Mouse (Mus musculus) left cerebral cortex, postnatal 36 days (tissue): ENCODE results near the gene Ift81. TPM values are rescaled to one million over a fixed set of nuclear protein-coding genes. Genes with fewer than 3 reads are reported as not detected.
A peak's percentile ranks its signal among the peaks of the same experiment; 100 is the strongest.
"Not testable (repeated sequence)": the region's sequence is repeated elsewhere in the genome, so short reads cannot be mapped to it uniquely, and the experiment has no call there.

Experiments used
- DNase-seq, 2 experiments: peaks; one replicate each; pipeline ENCODE4 v3.0.0; 2021 to 2022; ENCODE audit warnings: low spot score in 2 of 2, mixed read lengths in 1 of 2
- intact Hi-C: fragments of 180-260 bp; cut with DNase I; formaldehyde crosslinking; loops from one replicate; pipeline ENCODE4 v1.15.1; 2025
- total RNA-seq, 2 experiments: library from RNA; stranded (reverse); gene quantifications; 2 replicates each; pipeline ENCODE4 v1.2.3; 2021

The Ift81 gene
- total RNA-seq: 10 to 100 TPM; 37.1 to 46.0 TPM

DNA sequence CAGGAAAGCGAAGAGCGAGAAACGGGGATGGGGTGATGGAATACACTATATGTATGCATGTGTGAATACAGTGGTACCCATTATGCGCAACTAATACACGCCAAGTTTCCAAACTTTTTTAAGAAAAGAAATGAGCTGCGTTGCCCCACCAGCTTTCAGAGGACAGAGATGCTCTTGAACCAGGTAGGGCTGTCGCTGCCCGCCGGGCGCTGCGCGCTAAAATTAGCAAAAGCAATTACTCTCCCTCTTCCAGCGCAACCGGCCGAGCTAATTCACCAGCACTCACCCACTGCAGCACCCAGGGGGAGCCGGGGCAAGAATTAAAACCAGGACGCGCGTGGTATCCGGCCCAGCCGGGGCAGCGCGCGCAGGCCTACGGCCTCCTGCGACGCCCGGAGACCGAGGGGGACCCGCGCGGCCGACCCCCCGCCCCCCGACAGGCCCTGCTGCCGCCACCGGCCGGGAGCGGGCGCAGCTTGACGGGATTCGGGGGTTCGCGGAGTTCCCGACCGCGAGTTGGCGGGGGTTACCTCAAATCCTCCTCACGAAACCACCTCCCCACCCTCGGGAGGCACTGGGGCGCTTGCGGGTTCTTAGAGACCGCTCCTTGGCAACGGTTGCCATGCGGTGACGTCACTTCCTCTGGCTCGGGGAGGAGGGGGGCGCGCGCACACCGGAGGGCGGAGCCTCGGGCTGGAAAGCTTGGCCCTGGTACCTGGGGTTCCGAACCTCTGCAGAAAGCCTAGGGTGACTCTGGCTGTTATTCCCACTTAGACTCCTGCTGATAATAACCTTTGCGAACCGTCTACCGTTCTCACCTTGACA lies at the start of gene Ift81:
Gene Ift81, minus strand, starts transcription at position 611 of the 825 bp plus-strand sequence.
- intact Hi-C loops: loop anchor here (5.0 kb wide), 1 partner anchor 112 kb away; the partner anchor contains the start of gene Atp2a2
- peak; percentile 95 for DNase-seq

DNA sequence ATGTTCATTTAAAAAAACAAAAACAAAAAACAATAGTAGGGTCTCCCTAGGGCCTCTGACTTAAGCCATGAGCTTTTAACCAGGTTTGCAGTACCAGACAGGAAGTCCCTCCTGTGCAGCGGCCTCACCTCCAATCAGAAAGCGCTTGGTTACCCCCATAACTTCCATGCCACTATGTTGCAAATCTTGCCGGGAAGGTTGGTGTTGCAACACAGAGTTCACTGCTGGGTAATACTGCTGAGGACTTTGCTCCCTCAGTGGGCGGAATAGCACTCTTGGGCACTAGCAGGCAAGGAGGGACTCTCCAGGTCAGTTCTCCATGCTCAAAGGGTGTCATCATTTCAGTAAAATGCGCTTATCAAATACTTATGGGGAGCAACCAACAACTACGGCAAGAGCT lies 48.2 kb upstream of the Ift81 start:
- no peak for DNase-seq
- intact Hi-C loops: no loop called here

DNA sequence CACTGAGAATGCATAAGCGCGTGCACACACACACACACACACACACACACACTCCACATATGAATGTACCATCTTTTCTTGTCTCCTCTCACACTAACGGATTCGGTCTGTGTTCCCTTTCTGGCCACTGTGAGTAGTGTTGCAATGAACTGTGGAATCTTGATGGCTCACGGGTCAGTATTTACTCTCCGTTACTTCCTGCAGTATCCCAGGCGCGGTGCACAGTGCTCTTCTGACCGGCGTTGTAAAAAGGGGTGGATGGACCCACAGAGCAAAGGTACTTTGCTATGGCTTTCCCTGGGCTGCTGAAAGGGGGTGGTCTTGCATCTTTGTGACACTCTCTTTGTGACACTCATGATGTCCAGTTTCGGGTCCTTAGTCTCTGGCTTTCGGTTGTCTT lies 42.5 kb upstream of the Ift81 start:
- DNase-seq: no peak
- intact Hi-C loops: no loop called here

DNA sequence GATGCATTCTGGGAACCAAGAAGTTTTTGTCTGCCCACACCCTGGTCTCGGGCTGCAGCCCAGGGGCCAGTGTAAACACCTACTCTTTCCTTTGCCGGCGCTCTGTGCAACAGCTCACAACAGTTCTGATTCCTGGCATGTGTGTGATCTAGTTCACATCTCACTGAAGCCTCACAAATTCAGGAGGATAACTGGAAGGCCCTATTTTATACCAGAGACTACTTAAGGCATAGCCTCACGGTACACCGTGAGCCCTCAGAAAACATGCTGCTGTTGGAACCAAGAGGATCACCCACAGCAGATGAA lies 39.9 kb upstream of the Ift81 start:
- intact Hi-C loops: loop anchor here (5.0 kb wide), 2 partner anchors 53 to 73 kb away; partner anchors contain the start of gene P2rx4
- no peak for DNase-seq

DNA sequence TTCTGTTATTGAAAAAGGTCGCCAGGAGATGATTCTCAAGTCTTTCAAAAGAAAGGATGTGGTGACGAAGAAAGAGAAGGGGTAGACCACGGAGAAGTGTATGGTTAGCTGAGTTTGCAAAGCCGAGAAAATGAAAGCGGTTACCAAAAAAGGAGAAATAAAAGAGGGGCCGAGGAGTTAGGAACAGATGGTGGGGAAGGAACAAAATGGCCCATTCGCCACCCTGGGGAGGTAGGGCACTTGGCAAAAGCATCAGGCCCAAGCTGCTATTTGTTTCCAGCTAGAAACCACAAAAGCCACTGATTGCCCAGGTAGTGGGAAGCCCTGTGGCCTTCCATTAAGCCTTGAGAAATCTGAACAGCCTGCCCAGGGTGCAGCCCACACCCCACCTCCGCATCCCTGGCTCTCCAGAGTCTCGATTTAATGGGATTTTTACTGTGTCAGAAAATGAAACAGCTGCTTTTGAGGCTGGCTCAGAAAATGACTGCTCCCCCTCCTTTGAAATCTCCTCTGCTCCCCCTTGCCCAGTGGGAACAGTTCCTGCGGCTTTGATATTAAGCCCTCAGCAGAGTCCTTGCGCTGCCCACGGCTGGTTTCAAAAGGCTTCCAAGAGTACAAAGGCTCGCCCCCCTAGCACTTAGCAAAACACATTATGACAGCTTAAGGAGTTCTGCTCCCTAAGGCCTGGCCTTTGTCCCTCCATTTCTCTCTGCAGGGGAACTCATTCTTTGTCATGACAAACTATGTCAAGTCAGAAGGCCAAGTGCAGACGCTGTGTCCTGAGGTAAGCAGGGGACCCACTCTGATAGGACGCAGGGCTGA lies 39.3 kb upstream of the Ift81 start:
- DNase-seq: peak; percentile 55 to 68
- intact Hi-C loops: loop anchor here (5.0 kb wide), 2 partner anchors 54 to 74 kb away; partner anchors contain the start of gene P2rx4

DNA sequence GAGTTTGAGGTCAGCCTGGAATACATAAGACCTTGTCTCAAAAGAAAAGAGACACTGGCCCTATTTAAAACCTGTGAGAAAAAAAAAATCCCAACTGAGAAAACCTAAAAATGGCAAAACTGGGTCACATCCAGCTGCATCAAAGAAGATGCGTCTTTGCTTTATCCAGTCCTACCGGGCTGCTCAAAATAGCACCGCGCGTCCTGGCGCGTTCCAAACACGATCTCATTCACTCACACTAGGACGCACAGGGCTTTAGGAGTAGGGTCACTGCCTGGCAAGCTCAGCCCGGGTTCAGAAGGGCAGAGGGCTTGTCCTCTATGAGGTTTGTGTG lies 38.8 kb upstream of the Ift81 start:
- DNase-seq: peak in 1 of 2 experiments; percentile 47

DNA sequence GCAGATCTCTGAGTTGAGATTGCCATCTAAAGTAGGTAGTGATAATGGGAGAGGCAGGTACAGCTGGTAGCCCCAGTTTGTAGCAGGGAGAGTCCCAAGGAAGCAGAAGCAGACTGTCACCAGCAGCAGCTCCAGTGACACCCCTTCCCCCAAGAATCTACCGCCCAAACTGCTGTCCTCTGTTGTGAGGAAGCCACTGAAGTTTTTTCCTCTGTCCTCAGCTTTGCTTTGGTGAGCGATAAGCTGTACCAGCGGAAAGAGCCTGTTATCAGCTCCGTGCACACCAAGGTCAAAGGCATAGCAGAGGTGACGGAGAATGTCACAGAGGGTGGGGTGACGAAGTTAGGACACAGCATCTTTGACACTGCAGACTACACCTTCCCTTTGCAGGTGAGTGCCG lies 38.2 kb upstream of the Ift81 start:
- intact Hi-C loops: loop anchor here (5.0 kb wide), 2 partner anchors 55 to 75 kb away; partner anchors contain the start of gene P2rx4

More for the DNA sequence above, 38.8 kb upstream of the Ift81 start:
- intact Hi-C loops: loop anchor here (5.0 kb wide), 2 partner anchors 54 to 74 kb away; partner anchors contain the start of gene P2rx4

DNA sequence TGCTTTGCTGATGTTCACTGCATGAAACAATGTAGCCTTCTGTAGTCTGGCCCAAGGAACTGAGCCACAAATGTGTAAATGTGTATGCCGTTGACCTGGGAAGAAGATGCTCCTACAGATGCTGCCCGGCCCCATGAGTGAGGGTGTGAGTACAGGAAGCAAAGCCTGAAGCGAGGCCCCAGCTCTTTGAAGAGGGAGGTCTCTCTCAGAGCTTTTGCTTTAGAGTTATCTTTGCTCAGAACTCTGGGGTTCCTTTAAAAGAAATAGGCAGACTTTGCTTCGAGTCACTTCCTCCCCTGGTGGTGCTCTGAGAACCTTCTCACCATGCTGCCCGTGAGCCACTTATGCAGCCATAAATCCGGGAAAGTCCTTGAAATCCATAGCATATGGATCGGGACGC lies 35.8 kb upstream of the Ift81 start:
- no peak for DNase-seq
- intact Hi-C loops: loop anchor here (5.0 kb wide), 2 partner anchors 57 to 77 kb away; partner anchors contain the start of gene P2rx4

More for the DNA sequence above, 38.2 kb upstream of the Ift81 start:
- DNase-seq: no peak

DNA sequence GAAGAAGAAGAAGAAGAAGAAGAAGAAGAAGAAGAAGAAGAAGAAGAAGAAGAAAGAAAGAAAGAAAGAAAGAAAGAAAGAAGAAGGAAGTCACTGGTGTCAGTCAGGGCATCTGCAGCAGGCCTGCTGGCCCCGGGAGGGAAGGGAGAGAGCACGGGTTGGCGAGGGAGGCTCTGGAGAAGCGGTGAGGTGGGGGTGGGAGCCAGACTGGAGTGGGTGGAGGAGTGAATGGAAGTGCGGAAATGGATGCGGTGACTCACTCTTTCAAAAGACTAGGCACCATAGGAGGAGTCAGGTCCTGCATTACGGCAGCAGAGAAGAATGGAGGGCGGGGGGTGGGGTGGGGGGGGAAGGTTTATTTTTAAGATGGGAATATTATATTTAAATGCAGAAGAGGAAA lies 34.9 kb upstream of the Ift81 start:
- DNase-seq: peak; percentile 46 to 58
- intact Hi-C loops: no loop called here

DNA sequence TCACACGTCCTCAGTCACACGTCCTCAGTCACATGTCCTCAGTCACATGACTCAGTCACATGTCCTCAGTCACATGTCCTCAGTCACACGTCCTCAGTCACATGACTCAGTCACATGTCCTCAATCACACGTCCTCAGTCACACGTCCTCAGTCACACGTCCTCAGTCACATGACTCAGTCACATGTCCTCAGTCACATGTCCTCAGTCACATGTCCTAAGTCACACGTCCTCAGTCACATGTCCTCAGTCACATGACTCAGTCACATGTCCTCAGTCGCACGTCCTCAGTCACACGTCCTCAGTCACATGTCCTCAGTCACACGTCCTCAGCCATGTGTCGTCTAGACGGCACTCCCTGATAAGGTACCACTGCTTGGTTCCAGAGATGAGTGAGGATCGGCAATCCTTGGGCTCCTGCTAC lies 33.6 kb upstream of the Ift81 start:
- intact Hi-C loops, DNase-seq: not testable (repeated sequence)

DNA sequence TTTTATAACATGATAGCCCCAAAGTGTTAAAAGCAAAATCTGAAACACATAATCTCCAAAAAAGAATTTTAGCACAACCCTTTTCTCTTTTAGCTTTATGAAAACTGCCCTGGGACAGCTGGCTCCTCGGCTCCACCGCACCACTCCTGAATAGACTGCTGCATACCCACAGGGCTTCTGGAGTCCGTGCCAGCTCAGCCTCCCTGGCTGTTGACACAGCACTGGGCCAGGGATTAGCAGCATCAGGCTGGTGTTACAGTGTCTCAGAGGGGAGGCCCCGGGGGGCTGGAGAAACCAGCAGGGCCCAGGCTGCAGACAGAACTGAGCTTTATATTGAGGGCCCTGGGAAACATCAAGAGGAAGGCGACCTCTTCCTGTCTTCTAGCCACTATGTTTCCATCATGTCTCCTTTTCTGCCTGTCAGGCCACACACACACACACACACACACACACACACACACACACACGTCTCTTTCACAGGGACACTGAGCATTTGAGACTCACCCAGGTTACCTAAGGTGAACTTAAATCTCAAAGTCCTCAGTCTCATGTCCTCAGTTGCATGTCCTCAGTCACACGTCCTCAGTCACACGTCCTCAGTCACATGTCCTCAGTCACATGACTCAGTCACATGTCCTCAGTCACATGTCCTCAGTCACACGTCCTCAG lies 33.1 kb upstream of the Ift81 start:
- intact Hi-C loops: no loop called here
- no peak for DNase-seq

DNA sequence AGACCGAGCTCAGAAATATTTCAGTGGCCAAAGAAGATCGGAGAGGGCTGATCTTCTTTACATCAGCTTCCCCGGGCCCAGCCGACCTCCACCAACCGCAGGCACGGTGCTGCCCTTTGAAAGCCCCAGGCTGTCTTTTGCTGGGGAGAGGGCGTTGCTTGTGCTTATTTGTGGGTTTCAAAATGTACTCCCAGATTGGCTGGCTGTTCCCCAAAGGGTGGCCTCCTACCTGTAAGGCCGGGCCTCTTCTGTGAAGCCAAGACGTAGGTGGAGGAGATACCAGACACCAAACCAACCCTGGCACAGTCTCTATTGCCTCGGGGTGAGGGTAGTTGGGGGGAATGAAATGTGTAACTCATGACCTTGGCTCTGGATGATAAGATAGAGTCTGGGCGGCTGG lies 31.7 kb upstream of the Ift81 start:
- DNase-seq: no peak
- intact Hi-C loops: no loop called here

DNA sequence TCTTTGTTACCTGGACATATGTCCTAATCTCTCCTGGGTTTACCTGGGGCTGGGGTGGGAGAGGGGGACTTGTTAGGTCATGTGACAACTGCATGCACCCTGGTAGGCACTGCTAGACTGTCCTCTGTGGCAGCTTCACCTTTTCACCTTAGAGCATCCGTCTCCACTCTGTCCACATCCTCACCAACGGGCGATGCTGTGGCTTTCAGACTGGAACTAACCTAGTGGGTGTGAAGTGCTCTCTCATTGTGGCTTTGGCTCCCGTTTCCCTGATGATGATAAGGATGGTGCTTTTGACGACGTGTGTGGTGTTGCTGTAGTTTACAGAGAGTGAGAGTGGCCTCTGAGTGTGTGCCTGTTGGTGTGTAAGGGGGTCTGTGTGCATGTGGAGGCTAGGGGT lies 31.0 kb upstream of the Ift81 start:
- intact Hi-C loops: no loop called here
- no peak for DNase-seq

DNA sequence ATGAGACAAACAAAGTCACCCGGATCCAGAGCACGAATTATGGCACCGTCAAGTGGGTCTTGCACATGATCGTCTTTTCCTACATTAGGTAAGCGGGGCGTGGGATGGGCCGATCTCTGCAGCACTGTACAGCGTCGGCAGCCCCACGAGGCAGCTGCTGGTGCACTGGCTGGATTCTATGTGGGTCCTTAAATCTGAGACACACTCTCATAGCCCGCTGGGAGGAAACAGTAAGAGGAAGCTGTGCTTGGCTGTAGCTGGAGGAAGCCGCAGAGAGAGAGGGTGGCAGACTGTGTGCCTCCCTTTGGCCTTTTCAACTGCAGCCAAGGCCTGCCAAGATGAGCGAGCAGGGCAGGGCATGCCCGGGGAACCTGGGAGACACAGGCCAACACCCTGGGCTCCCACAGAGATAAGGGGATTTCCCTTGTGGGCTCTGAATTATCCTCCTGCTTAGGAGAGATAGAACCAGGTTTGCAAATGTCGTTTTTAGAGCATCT lies 29.8 kb upstream of the Ift81 start:
- intact Hi-C loops: no loop called here
- DNase-seq: peak in 1 of 2 experiments; percentile 18

DNA sequence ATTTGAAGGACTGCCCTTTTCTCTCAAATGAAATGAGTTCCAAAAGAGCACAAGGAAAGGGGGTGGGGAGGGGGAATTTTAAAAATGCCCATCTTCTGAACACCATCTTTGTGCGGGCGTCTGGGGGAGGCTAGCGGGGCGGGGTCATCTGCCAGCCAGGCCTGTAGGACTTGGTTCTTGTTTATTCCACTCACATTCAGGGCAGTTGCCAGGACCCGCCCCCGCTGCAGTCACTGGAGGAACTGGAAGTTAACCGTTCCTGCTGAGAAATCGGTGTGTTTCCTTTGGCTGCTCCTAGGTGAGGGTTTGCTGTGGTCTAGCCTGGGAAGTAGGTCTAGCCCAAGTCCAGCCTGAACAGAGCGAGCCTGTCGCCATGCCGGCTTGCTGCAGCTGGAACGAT lies 29.4 kb upstream of the Ift81 start, which contains the start of gene P2rx7:
Gene P2rx7, plus strand, starts transcription at position 211 of the 400 bp plus-strand sequence.
- DNase-seq: peak; percentile 54 to 56
- intact Hi-C loops: no loop called here

DNA sequence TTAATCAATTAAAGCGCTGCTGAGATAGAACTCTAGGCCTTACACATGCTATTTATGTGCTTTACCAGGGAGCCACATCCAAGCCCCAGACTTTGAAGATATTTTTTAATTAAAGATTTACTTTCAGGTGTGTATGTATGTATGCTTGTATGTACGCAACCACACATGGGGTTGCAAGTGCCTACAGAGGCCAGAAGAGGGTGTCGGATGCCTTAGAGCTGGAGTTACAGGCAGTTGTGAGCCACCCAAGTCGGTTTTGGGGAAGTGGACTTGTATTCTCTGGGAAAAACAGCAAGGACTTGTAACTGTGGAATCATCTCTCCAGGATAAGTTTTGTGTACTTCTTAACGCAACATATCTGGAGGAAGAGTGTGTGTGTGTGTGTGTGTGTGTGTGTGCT lies 25.7 kb upstream of the Ift81 start:
- DNase-seq: no peak
- intact Hi-C loops: no loop called here

DNA sequence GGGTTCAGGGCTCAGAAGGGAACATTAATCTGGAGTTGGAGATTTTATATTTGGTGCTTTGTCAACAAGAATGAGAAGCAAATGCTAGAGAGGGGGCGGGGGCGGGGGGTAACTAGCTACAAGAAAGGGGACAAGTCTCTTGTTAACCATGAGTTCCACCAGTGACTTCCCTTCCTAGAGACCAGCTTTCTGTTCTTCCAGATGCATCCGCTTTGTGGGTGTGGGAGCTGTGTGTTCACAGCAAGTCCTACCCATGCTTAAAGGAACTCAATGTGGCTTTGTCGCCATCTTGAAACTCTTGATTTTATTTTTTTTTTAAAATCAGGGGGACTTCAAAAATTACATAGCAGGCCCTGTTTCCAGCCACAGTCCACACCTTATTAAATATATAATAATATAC lies 25.2 kb upstream of the Ift81 start:
- intact Hi-C loops: no loop called here
- no peak for DNase-seq

DNA sequence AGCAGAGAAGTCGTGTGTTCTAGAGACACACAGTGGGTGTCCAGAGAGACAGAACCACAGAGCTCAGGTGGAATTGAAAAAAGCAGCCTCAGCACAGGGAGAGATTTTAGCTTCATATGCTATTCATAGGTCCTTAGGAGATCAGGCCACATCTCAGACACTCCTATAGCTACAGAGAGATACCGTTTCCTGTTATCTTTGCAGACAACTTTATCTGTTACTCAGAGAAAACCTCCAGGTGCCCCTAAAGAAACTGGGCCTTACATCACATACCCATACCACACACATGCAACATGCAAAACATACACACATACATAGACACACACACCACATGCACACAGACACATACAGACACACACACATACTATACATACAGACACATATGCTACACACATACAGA lies 24.0 kb upstream of the Ift81 start:
- intact Hi-C loops: no loop called here
- DNase-seq: no peak

DNA sequence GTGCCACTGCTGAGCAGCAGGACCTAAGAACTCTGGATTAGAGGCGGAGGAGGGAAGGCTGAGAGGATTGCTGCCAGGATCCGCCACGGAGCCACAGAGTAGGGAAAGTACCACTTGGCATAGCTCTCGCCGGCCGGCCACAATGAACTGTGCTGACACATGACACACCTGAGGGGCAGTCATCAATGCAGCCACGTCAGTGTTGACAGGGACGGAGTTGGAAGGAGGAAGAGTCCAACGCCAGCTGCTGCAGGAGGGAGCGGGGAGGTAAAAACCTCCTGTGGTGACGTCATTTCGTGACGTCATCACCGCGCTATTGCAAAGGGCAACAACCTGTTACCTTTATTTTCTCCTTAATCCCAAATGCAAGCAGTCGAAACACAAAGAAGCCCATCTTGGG lies 22.6 kb upstream of the Ift81 start:
- no peak for DNase-seq
- intact Hi-C loops: no loop called here

DNA sequence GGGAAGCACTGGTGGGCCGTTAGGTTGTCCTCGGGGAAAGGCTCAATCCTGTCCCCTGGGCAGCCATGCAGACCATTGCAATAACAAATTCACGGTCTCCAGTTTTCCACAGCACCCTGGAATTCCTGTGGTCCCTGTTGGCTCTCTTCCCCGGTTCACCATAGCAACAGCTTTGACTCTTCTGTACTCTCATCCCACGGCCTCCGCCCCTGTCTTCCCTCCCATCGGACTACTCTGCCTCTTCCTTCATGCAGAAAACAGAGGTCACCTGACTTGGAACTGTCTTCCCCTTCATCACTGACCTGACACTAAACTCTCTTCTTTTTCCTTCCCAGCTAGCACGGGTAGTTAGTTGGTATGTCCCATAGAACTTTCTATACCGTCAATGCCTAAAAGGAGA lies 22.0 kb upstream of the Ift81 start:
- intact Hi-C loops: no loop called here

More for the DNA sequence above, 22.0 kb upstream of the Ift81 start:
- DNase-seq: no peak
